ENCODE assay signal across 9 mouse cellular contexts in the genomic region with DNA sequence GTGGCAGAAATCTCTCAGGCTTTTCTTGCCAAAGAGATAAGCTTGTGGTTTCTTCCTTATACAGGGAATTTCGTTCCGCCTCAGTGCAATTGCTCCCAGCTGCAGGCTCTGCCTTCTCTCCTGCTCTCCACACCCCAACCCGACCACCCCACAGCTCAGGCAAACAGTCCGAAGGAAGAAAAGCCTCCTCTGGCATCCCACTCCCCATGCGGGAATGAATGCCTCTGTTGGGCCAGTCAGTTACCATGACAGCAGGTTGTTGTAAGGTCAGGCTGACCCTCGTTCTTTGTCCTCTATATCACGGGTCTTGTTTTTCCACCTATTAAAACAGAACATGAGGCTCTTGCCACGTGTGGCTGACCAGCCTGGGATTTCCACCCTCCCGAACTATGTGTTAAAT. TPM values are rescaled to one million over a fixed set of nuclear protein-coding genes. Genes with fewer than 3 reads are reported as not detected.
A peak's percentile ranks its signal among the peaks of the same experiment; 100 is the strongest.
DNase-seq lines count a peak whose midpoint lies in the region; ATAC-seq and TF ChIP-seq lines count a peak whose summit lies in the region.
"Had no signal": no experiment of that assay in that cellular context is flagged by ENCODE, and none has a peak within 500 bp of the region (broad histone marks: within the 10 kb centered on the region; RNA-seq: fewer than 3 reads in every experiment).

No protein-coding gene starts in this region.

- DNase-seq in lung, postnatal 0 days (ENCODE audit: low spot score): no peak
- DNase-seq in lung, postnatal 36 days: no peak
- DNase-seq in hindbrain, embryonic 11.5 days (ENCODE audit: low spot score): peak; percentile 58
- DNase-seq in stomach, postnatal 0 days (ENCODE audit: low spot score): peak; percentile 43
- no peak for DNase-seq in right cerebral cortex, adult 18-20 months
- no peak for DNase-seq in lung, postnatal 10 days

- no peak overlapping the region for H3K4me2 ChIP-seq in lung, postnatal 0 days (replicated peaks; ENCODE audit: low read depth, low read length)
- H3K4me2 ChIP-seq in hindbrain, embryonic 11.5 days (replicated peaks; ENCODE audit: low read depth, low read length): no peak overlapping the region
- H3K4me2 ChIP-seq in limb, embryonic 13.5 days (replicated peaks): no peak overlapping the region
- no peak overlapping the region for H3K4me2 ChIP-seq in stomach, postnatal 0 days (replicated peaks; ENCODE audit: low read depth)

- H3K4me1 ChIP-seq in lung, postnatal 0 days (ENCODE audit: insufficient read depth, low read depth, low read length): 0 out of 2 replicates have a peak, but pooled peaks cover 8% of the 10 kb centered on the region
- H3K4me1 ChIP-seq in hindbrain, embryonic 11.5 days (replicated peaks; ENCODE audit: control insufficient read depth, insufficient read depth, low read length): peaks cover 2% of the 10 kb centered on the region
- H3K4me1 ChIP-seq in limb, embryonic 13.5 days: peaks cover 13% of the 10 kb centered on the region
- no peaks in the 10 kb centered on the region; the same call in none of the 2 replicates for H3K4me1 ChIP-seq in stomach, postnatal 0 days (replicated peaks; ENCODE audit: control insufficient read depth, insufficient read depth)

- no peak for ATAC-seq in lung, postnatal 0 days
- peak; percentile 81 for ATAC-seq in hindbrain, embryonic 11.5 days (ENCODE audit: low FRiP score)
- 0 out of 2 replicates have a peak, but pooled peaks have one; percentile 25 for ATAC-seq in limb, embryonic 13.5 days (ENCODE audit: low FRiP score, low read depth)
- no peak for ATAC-seq in stomach, postnatal 0 days (ENCODE audit: low FRiP score, low TSS enrichment)
- no peak for ATAC-seq in activated CD4-positive, CD25-positive, alpha-beta regulatory T cell, adult 4 months

- TF ChIP-seq EP300 in lung, postnatal 0 days (IDR thresholded peaks at IDR 0.05): no peak
- TF ChIP-seq EP300 in stomach, postnatal 0 days (optimal IDR thresholded peaks at IDR 0.05): no peak

- no peak for TF ChIP-seq CTCF in lung, postnatal 0 days (IDR thresholded peaks at IDR 0.05)
- TF ChIP-seq CTCF in stomach, postnatal 0 days (IDR thresholded peaks at IDR 0.05; ENCODE audit: low read depth): no peak

- 38% methylated on average over 9 of the region's 9 CpGs for WGBS in lung, postnatal 0 days
- WGBS in hindbrain, embryonic 11.5 days: 14% methylated on average over 9 of the region's 9 CpGs
- WGBS in limb, embryonic 13.5 days: 35% methylated on average over 9 of the region's 9 CpGs
- WGBS in stomach, postnatal 0 days: 38% methylated on average over 9 of the region's 9 CpGs

- H3K36me3 ChIP-seq in lung, postnatal 0 days (ENCODE audit: insufficient read depth, low read length): no peaks in the 10 kb centered on the region
- no peaks in the 10 kb centered on the region for H3K36me3 ChIP-seq in hindbrain, embryonic 11.5 days (ENCODE audit: control insufficient read depth, insufficient read depth, low read length)
- no peaks in the 10 kb centered on the region for H3K36me3 ChIP-seq in limb, embryonic 13.5 days
- H3K36me3 ChIP-seq in stomach, postnatal 0 days (ENCODE audit: control insufficient read depth, insufficient read depth, low read length): no peaks in the 10 kb centered on the region

- no peak overlapping the region for H3K9ac ChIP-seq in lung, postnatal 0 days (replicated peaks; ENCODE audit: low read depth)
- H3K9ac ChIP-seq in hindbrain, embryonic 11.5 days (ENCODE audit: low read depth, low read length): no peak overlapping the region
- H3K9ac ChIP-seq in limb, embryonic 13.5 days: no peak overlapping the region
- H3K9ac ChIP-seq in stomach, postnatal 0 days (ENCODE audit: low read length): no peak overlapping the region

- no peaks in the 10 kb centered on the region for H3K27me3 ChIP-seq in lung, postnatal 0 days (replicated peaks; ENCODE audit: insufficient read depth, low read length)
- no peaks in the 10 kb centered on the region for H3K27me3 ChIP-seq in hindbrain, embryonic 11.5 days (ENCODE audit: control insufficient read depth, insufficient read depth, low read length)
- H3K27me3 ChIP-seq in limb, embryonic 13.5 days: no peaks in the 10 kb centered on the region
- no peaks in the 10 kb centered on the region for H3K27me3 ChIP-seq in stomach, postnatal 0 days (ENCODE audit: control insufficient read depth, insufficient read depth, low read length)

- no peaks in the 10 kb centered on the region for H3K9me3 ChIP-seq in lung, postnatal 0 days (ENCODE audit: low read length)
- no peaks in the 10 kb centered on the region for H3K9me3 ChIP-seq in hindbrain, embryonic 11.5 days (ENCODE audit: control insufficient read depth, low read length)
- no peaks in the 10 kb centered on the region for H3K9me3 ChIP-seq in limb, embryonic 13.5 days
- no peaks in the 10 kb centered on the region for H3K9me3 ChIP-seq in stomach, postnatal 0 days (ENCODE audit: control insufficient read depth, low read length)

- peak overlapping the region; percentile 62 for H3K27ac ChIP-seq in lung, postnatal 0 days (ENCODE audit: low read length)
- no peak overlapping the region for H3K27ac ChIP-seq in hindbrain, embryonic 11.5 days (ENCODE audit: low read depth, low read length)
- H3K27ac ChIP-seq in limb, embryonic 13.5 days: no peak overlapping the region
- peak overlapping the region; percentile 76 for H3K27ac ChIP-seq in stomach, postnatal 0 days (replicated peaks)

- H3K4me3 ChIP-seq in lung, postnatal 0 days (ENCODE audit: low read depth, low read length): no peak overlapping the region
- H3K4me3 ChIP-seq in hindbrain, embryonic 11.5 days (ENCODE audit: low read depth, low read length): no peak overlapping the region
- no peak overlapping the region for H3K4me3 ChIP-seq in limb, embryonic 13.5 days
- no peak overlapping the region for H3K4me3 ChIP-seq in stomach, postnatal 0 days (ENCODE audit: low read depth, low read length)

RNA-seq across cellular contexts. Expression of gene Gcm1, which starts 30.5 kb away (rescaled TPM):
- 0.14 TPM in 2 replicates for polyA plus RNA-seq in lung, postnatal 0 days (2015; fragmentation: Nextera tagmentation; extraction: Ambion mirVana)
- polyA plus RNA-seq in hindbrain, embryonic 11.5 days (2014; fragmentation: Nextera tagmentation; extraction: Ambion mirVana): 0.10 TPM in 1 of 2 replicates, not detected in the other
- not detected in 2 replicates for polyA plus RNA-seq in limb, embryonic 13.5 days (2015; fragmentation: Nextera tagmentation; extraction: Ambion mirVana)
- not detected in 2 replicates for polyA plus RNA-seq in stomach, postnatal 0 days (2015; fragmentation: Nextera tagmentation; extraction: Ambion mirVana)
- under 1 TPM in 1 of 2 experiments, not detected in 1; 0.21 TPM for polyA plus RNA-seq in activated CD4-positive, CD25-positive, alpha-beta regulatory T cell, adult 4 months (2017; shearing (Covaris generic))
- polyA plus RNA-seq: large intestine, adult 2 months had no signal

Comparison
In these comparisons a context has a peak if more than half of its experiments do, and no peak if none do; other contexts are left out.
1. ATAC-seq: peak in hindbrain, embryonic 11.5 days (single experiment) and limb, embryonic 13.5 days (single experiment); none in lung, postnatal 0 days (single experiment), stomach, postnatal 0 days (single experiment) and activated CD4-positive, CD25-positive, alpha-beta regulatory T cell, adult 4 months (single experiment).
2. DNase-seq: peak in hindbrain, embryonic 11.5 days (single experiment) and stomach, postnatal 0 days (single experiment); none in lung, postnatal 0 days (single experiment), lung, postnatal 36 days (single experiment), right cerebral cortex, adult 18-20 months (single experiment) and lung, postnatal 10 days (single experiment).
3. H3K27ac ChIP-seq: peak in lung, postnatal 0 days (single experiment) and stomach, postnatal 0 days (single experiment); none in hindbrain, embryonic 11.5 days (single experiment) and limb, embryonic 13.5 days (single experiment).